Mouse (Mus musculus): ENCODE measurements around the gene Pakap. TPM values are rescaled to one million over a fixed set of nuclear protein-coding genes. Genes with fewer than 3 reads are reported as not detected.

Gene Pakap
- polyA plus RNA-seq, 1 experiment = 0.78 TPM

DNA sequence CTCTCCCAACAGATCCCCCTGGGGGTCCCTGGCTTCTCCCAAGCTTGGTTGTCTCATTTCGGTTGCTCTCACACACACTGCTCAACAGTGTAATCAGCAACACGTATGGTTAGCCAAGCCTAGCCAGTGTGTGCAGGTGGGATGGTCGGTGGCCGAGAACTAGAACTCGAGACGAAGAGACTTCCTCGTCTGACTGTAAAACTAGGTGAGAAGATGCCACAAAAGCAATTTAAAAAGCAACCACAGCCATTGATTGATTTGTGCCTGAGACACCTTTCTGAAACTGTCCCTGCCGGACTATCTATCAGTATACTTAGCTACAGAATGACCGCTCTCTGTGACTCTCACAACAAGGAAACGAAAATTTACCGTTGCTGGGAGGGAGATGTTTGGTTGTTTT, 187.1 kb downstream of the Pakap start:
- H3K27me3 ChIP-seq (replicated peaks; ENCODE audit: control insufficient read depth, insufficient read depth, low read length) = no peaks in the 10 kb centered on the region
- H3K4me1 ChIP-seq (ENCODE audit: control insufficient read depth, insufficient read depth, low read length) = no peaks in the 10 kb centered on the region
- no peak overlapping the region for H3K4me3 ChIP-seq (ENCODE audit: insufficient read depth, low read depth, low read length)
- no peak for TF ChIP-seq POLR2A (IDR thresholded peaks at IDR 0.05; ENCODE audit: low read depth, low read length)
- no peak for TF ChIP-seq CTCF (conservative IDR thresholded peaks at IDR 0.05; ENCODE audit: insufficient read depth, insufficient read length, low read depth, low read length)
- no peak for DNase-seq
- H3K27ac ChIP-seq (ENCODE audit: insufficient read depth, low read depth, low read length) = no peak overlapping the region
- H3K36me3 ChIP-seq (ENCODE audit: control insufficient read depth, insufficient read depth, low read length) = no peaks in the 10 kb centered on the region
- 80% methylated on average over 11 of the region's 11 CpGs for WGBS

DNA sequence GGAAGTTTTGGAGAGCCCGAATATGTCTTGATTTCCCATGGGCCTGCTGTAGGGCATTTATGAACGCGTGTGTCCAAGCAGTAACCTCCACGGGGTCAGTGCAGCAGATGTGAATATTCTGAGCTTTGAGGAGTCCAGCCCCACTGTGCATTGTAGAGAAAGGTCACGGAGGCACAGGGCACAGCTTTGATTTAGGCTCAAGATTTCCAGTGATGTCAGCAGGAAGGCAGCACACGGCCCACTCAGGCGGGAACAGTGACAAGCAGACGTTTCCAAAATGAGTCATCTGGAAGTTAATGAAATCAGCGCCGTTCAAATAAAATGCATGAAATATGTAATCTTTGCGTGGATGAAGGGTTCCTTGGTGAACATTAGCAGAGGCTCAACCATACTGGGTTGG, 190.0 kb downstream of the Pakap start:
- Histone ChIP-seq H3K36me3 (ENCODE audit: control insufficient read depth, insufficient read depth, low read length) (no peaks in the 10 kb centered on the region), H3K27me3 (replicated peaks; ENCODE audit: control insufficient read depth, insufficient read depth, low read length) (no peaks in the 10 kb centered on the region), H3K4me1 (ENCODE audit: control insufficient read depth, insufficient read depth, low read length) (peaks cover 4% of the 10 kb centered on the region; the same call in 1 of the 2 replicates), H3K27ac (ENCODE audit: insufficient read depth, low read depth, low read length) (no peak overlapping the region), H3K4me3 (ENCODE audit: insufficient read depth, low read depth, low read length) (no peak overlapping the region)
- WGBS = 53% methylated on average over 11 of the region's 11 CpGs
- DNase-seq = no peak
- TF ChIP-seq CTCF (conservative IDR thresholded peaks at IDR 0.05; ENCODE audit: insufficient read depth, insufficient read length, low read depth, low read length) = no peak
- TF ChIP-seq POLR2A (IDR thresholded peaks at IDR 0.05; ENCODE audit: low read depth, low read length) = no peak

DNA sequence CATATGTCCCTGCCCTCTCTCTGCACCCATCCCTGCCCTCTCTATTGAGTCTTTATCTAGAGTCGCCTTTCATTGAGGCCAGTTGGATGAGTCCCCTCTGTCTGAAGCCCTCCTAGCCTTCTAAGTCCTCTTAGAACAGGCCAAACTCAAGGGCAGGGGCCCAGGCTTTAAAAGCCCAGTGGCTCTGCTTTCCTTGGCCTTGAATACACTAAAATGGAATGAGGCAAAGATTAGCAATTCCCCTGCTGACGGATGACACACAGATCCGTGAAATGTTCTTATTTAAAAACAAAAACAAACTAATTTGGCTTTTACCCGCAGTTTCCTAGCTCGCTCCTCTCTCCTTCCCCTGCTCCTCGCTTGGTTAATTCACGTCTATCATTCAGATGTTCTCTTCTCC, 194.4 kb downstream of the Pakap start:
- peak; percentile 32 for DNase-seq
- Histone ChIP-seq H3K4me1 (ENCODE audit: control insufficient read depth, insufficient read depth, low read length) (peaks cover 24% of the 10 kb centered on the region), H3K27me3 (replicated peaks; ENCODE audit: control insufficient read depth, insufficient read depth, low read length) (no peaks in the 10 kb centered on the region), H3K27ac (ENCODE audit: insufficient read depth, low read depth, low read length) (peak overlapping the region; percentile 46), H3K4me3 (ENCODE audit: insufficient read depth, low read depth, low read length) (no peak overlapping the region), H3K36me3 (ENCODE audit: control insufficient read depth, insufficient read depth, low read length) (no peaks in the 10 kb centered on the region)
- TF ChIP-seq POLR2A (IDR thresholded peaks at IDR 0.05; ENCODE audit: low read depth, low read length) = no peak
- no peak for TF ChIP-seq CTCF (conservative IDR thresholded peaks at IDR 0.05; ENCODE audit: insufficient read depth, insufficient read length, low read depth, low read length)
- 53% methylated on average over 7 of the region's 7 CpGs for WGBS

DNA sequence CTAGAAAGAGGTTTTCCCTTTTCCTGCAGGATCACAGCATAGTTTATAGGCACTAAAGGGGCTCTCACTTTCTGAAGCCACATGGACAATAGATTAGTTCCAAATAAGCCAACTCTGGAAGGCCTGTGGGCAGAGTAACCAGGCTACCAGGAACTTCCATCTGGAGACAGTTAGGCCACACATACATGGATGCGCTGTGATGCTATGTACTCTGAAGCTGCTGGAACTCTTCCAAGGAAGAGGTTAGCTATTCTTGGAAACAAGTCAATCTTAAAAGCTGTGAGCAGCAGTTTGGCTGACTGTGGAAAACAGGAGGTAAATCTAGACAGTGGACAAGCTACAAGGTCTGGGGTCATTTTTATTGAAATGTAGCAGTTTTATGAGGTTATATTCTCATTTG, 196.4 kb downstream of the Pakap start:
- WGBS = 23% methylated on average over 1 of the region's 1 CpGs
- DNase-seq = peak; percentile 93
- no peak for TF ChIP-seq POLR2A (IDR thresholded peaks at IDR 0.05; ENCODE audit: low read depth, low read length)
- no peak for TF ChIP-seq CTCF (conservative IDR thresholded peaks at IDR 0.05; ENCODE audit: insufficient read depth, insufficient read length, low read depth, low read length)

DNA sequence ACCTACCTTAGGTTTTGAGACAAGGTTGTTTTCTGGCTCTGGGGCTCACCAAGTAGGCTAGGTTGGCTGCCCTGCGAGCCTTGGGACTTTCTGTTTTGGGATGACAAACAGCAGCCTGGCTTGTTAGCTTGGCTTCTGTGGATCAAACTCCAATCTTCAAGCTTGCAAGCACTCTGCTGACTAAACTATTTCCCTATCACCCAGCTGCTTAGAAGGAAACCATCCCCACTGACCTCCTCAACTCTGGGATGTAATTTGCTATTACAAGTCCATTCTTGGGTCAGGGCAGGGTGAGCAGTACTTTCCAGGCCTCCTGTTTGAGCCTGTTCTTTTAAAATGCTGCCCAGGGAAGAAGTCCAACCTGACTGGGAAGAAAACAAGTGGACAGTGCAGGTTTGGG, 196.9 kb downstream of the Pakap start:
- Histone ChIP-seq H3K27ac (ENCODE audit: insufficient read depth, low read depth, low read length) (peak overlapping the region; percentile 99), H3K27me3 (replicated peaks; ENCODE audit: control insufficient read depth, insufficient read depth, low read length) (no peaks in the 10 kb centered on the region), H3K4me3 (ENCODE audit: insufficient read depth, low read depth, low read length) (0 out of 2 replicates have a peak overlapping the region, but pooled peaks have one; percentile 7), H3K4me1 (ENCODE audit: control insufficient read depth, insufficient read depth, low read length) (peaks cover 24% of the 10 kb centered on the region), H3K36me3 (ENCODE audit: control insufficient read depth, insufficient read depth, low read length) (no peaks in the 10 kb centered on the region)
- 36% methylated on average over 1 of the region's 1 CpGs for WGBS
- TF ChIP-seq CTCF (conservative IDR thresholded peaks at IDR 0.05; ENCODE audit: insufficient read depth, insufficient read length, low read depth, low read length) (no peak), POLR2A (IDR thresholded peaks at IDR 0.05; ENCODE audit: low read depth, low read length) (no peak)
- peak; percentile 91 for DNase-seq

More for the DNA sequence above, 196.4 kb downstream of the Pakap start:
- Histone ChIP-seq H3K36me3 (ENCODE audit: control insufficient read depth, insufficient read depth, low read length) (no peaks in the 10 kb centered on the region), H3K27ac (ENCODE audit: insufficient read depth, low read depth, low read length) (peak overlapping the region; percentile 99), H3K4me3 (ENCODE audit: insufficient read depth, low read depth, low read length) (no peak overlapping the region), H3K27me3 (replicated peaks; ENCODE audit: control insufficient read depth, insufficient read depth, low read length) (no peaks in the 10 kb centered on the region), H3K4me1 (ENCODE audit: control insufficient read depth, insufficient read depth, low read length) (peaks cover 24% of the 10 kb centered on the region)

DNA sequence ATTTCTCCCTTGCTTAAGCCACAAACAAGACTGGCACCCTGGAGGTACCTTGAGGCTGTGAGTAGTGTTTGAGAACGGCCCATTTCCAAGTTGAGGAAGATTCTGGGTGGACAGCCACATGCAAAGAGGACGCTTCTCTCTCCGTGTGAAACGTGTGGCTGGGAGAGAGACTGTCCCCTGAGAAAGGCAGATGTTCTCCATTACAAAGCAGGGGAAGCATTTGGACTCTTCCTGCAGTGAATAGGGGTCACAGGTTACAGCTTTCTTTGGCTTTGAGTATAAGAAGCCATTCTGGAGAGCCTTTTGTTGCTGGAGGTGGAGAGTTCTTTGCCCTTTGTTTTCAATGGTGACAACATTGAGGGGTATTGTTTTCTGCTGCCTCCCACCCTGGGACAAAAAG, 197.8 kb downstream of the Pakap start:
- H3K36me3 ChIP-seq (ENCODE audit: control insufficient read depth, insufficient read depth, low read length) = no peaks in the 10 kb centered on the region
- peak overlapping the region; percentile 92 for H3K27ac ChIP-seq (ENCODE audit: insufficient read depth, low read depth, low read length)
- peaks cover 24% of the 10 kb centered on the region for H3K4me1 ChIP-seq (ENCODE audit: control insufficient read depth, insufficient read depth, low read length)
- H3K27me3 ChIP-seq (replicated peaks; ENCODE audit: control insufficient read depth, insufficient read depth, low read length) = no peaks in the 10 kb centered on the region
- no peak for TF ChIP-seq POLR2A (IDR thresholded peaks at IDR 0.05; ENCODE audit: low read depth, low read length)
- no peak for TF ChIP-seq CTCF (conservative IDR thresholded peaks at IDR 0.05; ENCODE audit: insufficient read depth, insufficient read length, low read depth, low read length)
- DNase-seq = no peak
- H3K4me3 ChIP-seq (ENCODE audit: insufficient read depth, low read depth, low read length) = no peak overlapping the region
- 50% methylated on average over 4 of the region's 4 CpGs for WGBS

DNA sequence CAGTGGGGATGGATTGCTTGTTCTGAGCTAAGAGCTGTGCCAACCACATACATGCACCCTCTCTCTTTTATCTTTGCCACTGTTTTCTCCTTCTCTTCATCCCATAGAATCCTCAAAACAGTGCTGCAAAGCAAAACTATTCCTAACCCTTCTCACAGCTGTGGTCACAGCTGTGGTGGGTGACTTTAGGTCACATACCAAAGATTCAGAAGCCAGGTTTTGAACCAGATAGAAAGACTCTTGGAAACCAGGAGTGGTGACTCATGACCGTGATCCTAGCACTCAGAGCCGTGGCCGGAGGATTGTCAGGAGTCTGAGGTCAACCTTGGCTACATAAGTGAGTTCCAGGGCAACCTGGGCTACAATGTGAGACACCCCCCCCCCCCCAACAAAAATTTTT, 201.0 kb downstream of the Pakap start:
- TF ChIP-seq POLR2A (IDR thresholded peaks at IDR 0.05; ENCODE audit: low read depth, low read length) = no peak
- TF ChIP-seq CTCF (conservative IDR thresholded peaks at IDR 0.05; ENCODE audit: insufficient read depth, insufficient read length, low read depth, low read length) = no peak
- Histone ChIP-seq H3K4me3 (ENCODE audit: insufficient read depth, low read depth, low read length) (no peak overlapping the region), H3K27ac (ENCODE audit: insufficient read depth, low read depth, low read length) (no peak overlapping the region), H3K36me3 (ENCODE audit: control insufficient read depth, insufficient read depth, low read length) (no peaks in the 10 kb centered on the region), H3K27me3 (replicated peaks; ENCODE audit: control insufficient read depth, insufficient read depth, low read length) (no peaks in the 10 kb centered on the region), H3K4me1 (ENCODE audit: control insufficient read depth, insufficient read depth, low read length) (peaks cover 19% of the 10 kb centered on the region)
- no peak for DNase-seq
- whole genome bisulfite sequencing = 66% methylated on average over 3 of the region's 3 CpGs
